In the genomic region with DNA sequence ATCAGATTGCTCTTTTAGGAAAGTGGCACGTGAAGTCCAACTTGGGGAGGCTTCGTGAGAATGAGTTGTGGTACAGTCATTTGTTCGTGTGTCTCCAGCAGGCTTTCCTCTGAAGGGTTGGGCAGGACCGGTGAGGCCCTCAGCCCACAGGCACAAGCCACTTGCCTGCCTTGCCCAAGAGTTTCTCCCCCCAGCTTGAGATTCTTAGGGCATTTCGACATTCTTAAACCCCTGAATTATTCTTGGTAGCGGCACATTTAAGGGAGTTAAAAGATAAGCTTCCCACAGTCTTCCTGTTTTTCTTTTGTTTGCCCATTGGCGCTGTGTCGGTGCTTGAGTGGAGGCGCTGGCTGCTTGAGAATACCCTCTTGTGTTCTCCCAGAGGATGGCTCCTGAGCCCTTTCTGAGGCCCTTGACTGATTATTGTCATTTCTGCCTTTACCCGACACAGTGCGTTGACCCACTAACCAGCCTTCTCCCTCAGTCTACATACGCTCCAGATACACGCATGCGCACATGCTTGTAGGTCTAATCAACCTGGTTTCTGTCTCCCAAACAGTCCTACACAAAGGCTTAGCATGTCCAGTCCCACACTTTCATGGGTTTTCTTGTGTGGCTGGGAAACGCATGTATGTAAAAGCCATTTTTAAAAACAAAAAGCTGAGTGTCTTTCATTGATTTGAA, we compare ENCODE assay signal across 14 mouse cellular contexts. TPM values are rescaled to one million over a fixed set of nuclear protein-coding genes. Genes with fewer than 3 reads are reported as not detected.
DNase-seq lines count a peak whose midpoint lies in the region; ATAC-seq lines count a peak whose summit lies in the region.
"Had no signal": no experiment of that assay in that cellular context is flagged by ENCODE, and none has a peak within 500 bp of the region (broad histone marks: within the 10 kb centered on the region; RNA-seq: fewer than 3 reads in every experiment).

No protein-coding gene starts in this region.

- no peak overlapping the region for H3K4me3 ChIP-seq in midbrain, embryonic 13.5 days (replicated peaks)
- no peak overlapping the region for H3K4me3 ChIP-seq in midbrain, embryonic 15.5 days
- H3K4me3 ChIP-seq in limb, embryonic 10.5 days: no peak overlapping the region
- H3K4me3 ChIP-seq in kidney, embryonic 16.5 days (ENCODE audit: low read length): no peak overlapping the region
- no peak overlapping the region for H3K4me3 ChIP-seq in forebrain, embryonic 16.5 days (replicated peaks; ENCODE audit: low read length)
- H3K4me3 ChIP-seq: forebrain, embryonic 10.5 days; gastrocnemius, adult 2 months; heart, adult 2 months; layer of hippocampus, adult 2 months; neural tube, embryonic 12.5 days had no signal

- no peak overlapping the region for H3K4me2 ChIP-seq in midbrain, embryonic 13.5 days (replicated peaks)
- no peak overlapping the region for H3K4me2 ChIP-seq in midbrain, embryonic 15.5 days
- no peak overlapping the region for H3K4me2 ChIP-seq in kidney, embryonic 16.5 days (replicated peaks; ENCODE audit: low read depth, low read length)
- no peak overlapping the region for H3K4me2 ChIP-seq in forebrain, embryonic 16.5 days (ENCODE audit: low read length)
- H3K4me2 ChIP-seq: neural tube, embryonic 12.5 days had no signal

- 0 out of 2 replicates have a peak, but pooled peaks have one; percentile 24 for ATAC-seq in midbrain, embryonic 13.5 days
- no peak for ATAC-seq in midbrain, embryonic 15.5 days (replicated peaks)
- no peak for ATAC-seq in kidney, embryonic 16.5 days (ENCODE audit: low FRiP score, low TSS enrichment)
- no peak for ATAC-seq in forebrain, embryonic 16.5 days

- DNase-seq in limb, embryonic 10.5 days (ENCODE audit: low spot score): no peak
- DNase-seq in lung, postnatal 14 days: peak; percentile 47
- no peak for DNase-seq in frontal cortex, adult 2 months (ENCODE audit: extremely low spot score in 1 of 2, low spot score in 1 of 2)
- DNase-seq: thymus, postnatal 14 days had no signal

- peaks cover 19% of the 10 kb centered on the region for H3K4me1 ChIP-seq in midbrain, embryonic 13.5 days (replicated peaks)
- H3K4me1 ChIP-seq in midbrain, embryonic 15.5 days: peaks cover 12% of the 10 kb centered on the region
- H3K4me1 ChIP-seq in limb, embryonic 10.5 days: peaks cover 24% of the 10 kb centered on the region
- H3K4me1 ChIP-seq in kidney, embryonic 16.5 days (ENCODE audit: insufficient read depth, low read length): no peaks in the 10 kb centered on the region
- peaks cover 3% of the 10 kb centered on the region for H3K4me1 ChIP-seq in forebrain, embryonic 16.5 days (replicated peaks; ENCODE audit: control insufficient read depth, insufficient read depth, low read length)

- WGBS in midbrain, embryonic 13.5 days: 69% methylated on average over 15 of the region's 15 CpGs
- WGBS in midbrain, embryonic 15.5 days: 69% methylated on average over 15 of the region's 15 CpGs
- WGBS in limb, embryonic 10.5 days: 96% methylated on average over 15 of the region's 15 CpGs
- WGBS in kidney, embryonic 16.5 days: 91% methylated on average over 15 of the region's 15 CpGs
- 74% methylated on average over 15 of the region's 15 CpGs for WGBS in forebrain, embryonic 16.5 days

- no peak overlapping the region for H3K9ac ChIP-seq in midbrain, embryonic 13.5 days (replicated peaks)
- H3K9ac ChIP-seq in midbrain, embryonic 15.5 days: no peak overlapping the region
- no peak overlapping the region for H3K9ac ChIP-seq in kidney, embryonic 16.5 days (replicated peaks; ENCODE audit: low read length)
- no peak overlapping the region for H3K9ac ChIP-seq in forebrain, embryonic 16.5 days (replicated peaks; ENCODE audit: low read depth, low read length)
- H3K9ac ChIP-seq: neural tube, embryonic 12.5 days had no signal

- no peak overlapping the region for H3K27ac ChIP-seq in midbrain, embryonic 13.5 days
- H3K27ac ChIP-seq in midbrain, embryonic 15.5 days: no peak overlapping the region
- H3K27ac ChIP-seq in limb, embryonic 10.5 days: peak overlapping the region; percentile 62; the same call in 1 of the 2 replicates
- H3K27ac ChIP-seq in kidney, embryonic 16.5 days (ENCODE audit: low read length): no peak overlapping the region
- H3K27ac ChIP-seq in forebrain, embryonic 16.5 days (ENCODE audit: low read length): no peak overlapping the region
- H3K27ac ChIP-seq: forebrain, embryonic 10.5 days; gastrocnemius, adult 2 months; heart, adult 2 months; layer of hippocampus, adult 2 months; neural tube, embryonic 12.5 days; stomach, postnatal 0 days had no signal

- no peaks in the 10 kb centered on the region for H3K27me3 ChIP-seq in midbrain, embryonic 13.5 days
- no peaks in the 10 kb centered on the region for H3K27me3 ChIP-seq in midbrain, embryonic 15.5 days (replicated peaks)
- H3K27me3 ChIP-seq in limb, embryonic 10.5 days (ENCODE audit: low read depth, poor library complexity, severe bottlenecking): no peaks in the 10 kb centered on the region
- H3K27me3 ChIP-seq in kidney, embryonic 16.5 days (ENCODE audit: insufficient read depth, low read length): no peaks in the 10 kb centered on the region
- H3K27me3 ChIP-seq in forebrain, embryonic 16.5 days (replicated peaks; ENCODE audit: control insufficient read depth, insufficient read depth, low read length): no peaks in the 10 kb centered on the region
- H3K27me3 ChIP-seq: neural tube, embryonic 12.5 days had no signal

- H3K9me3 ChIP-seq in midbrain, embryonic 13.5 days: no peaks in the 10 kb centered on the region
- H3K9me3 ChIP-seq in midbrain, embryonic 15.5 days: no peaks in the 10 kb centered on the region
- no peaks in the 10 kb centered on the region for H3K9me3 ChIP-seq in limb, embryonic 10.5 days (replicated peaks)
- H3K9me3 ChIP-seq in kidney, embryonic 16.5 days (ENCODE audit: low read length): no peaks in the 10 kb centered on the region
- no peaks in the 10 kb centered on the region for H3K9me3 ChIP-seq in forebrain, embryonic 16.5 days (ENCODE audit: control insufficient read depth, low read length)
- H3K9me3 ChIP-seq: forebrain, embryonic 10.5 days; neural tube, embryonic 12.5 days had no signal

- H3K36me3 ChIP-seq in midbrain, embryonic 13.5 days: no peaks in the 10 kb centered on the region
- H3K36me3 ChIP-seq in midbrain, embryonic 15.5 days (replicated peaks): no peaks in the 10 kb centered on the region
- no peaks in the 10 kb centered on the region for H3K36me3 ChIP-seq in limb, embryonic 10.5 days
- H3K36me3 ChIP-seq in kidney, embryonic 16.5 days (ENCODE audit: insufficient read depth, low read length): no peaks in the 10 kb centered on the region
- no peaks in the 10 kb centered on the region for H3K36me3 ChIP-seq in forebrain, embryonic 16.5 days (ENCODE audit: control insufficient read depth, insufficient read depth)
- H3K36me3 ChIP-seq: forebrain, embryonic 10.5 days; neural tube, embryonic 12.5 days had no signal

RNA-seq across cellular contexts. Expression of gene Veph1, which starts 34.4 kb away (rescaled TPM):
- 8.3 and 10.0 TPM in 2 replicates for polyA plus RNA-seq in midbrain, embryonic 13.5 days (2015; fragmentation: Nextera tagmentation; extraction: Ambion mirVana)
- 6.4 and 6.8 TPM in 2 replicates for polyA plus RNA-seq in midbrain, embryonic 15.5 days (2015; fragmentation: Nextera tagmentation; extraction: Ambion mirVana)
- polyA plus RNA-seq in limb, embryonic 10.5 days (2016; fragmentation: Nextera tagmentation; extraction: Ambion mirVana): 0.38 and 1.0 TPM in 2 replicates
- 0.08 and 0.20 TPM in 2 replicates for polyA plus RNA-seq in frontal cortex, adult 2 months (2012; rRNA removed)
- 11.9 and 17.6 TPM in 2 replicates for polyA plus RNA-seq in kidney, embryonic 16.5 days (2015; fragmentation: Nextera tagmentation; extraction: Ambion mirVana)
- 9.2 and 12.3 TPM in 2 replicates for polyA plus RNA-seq in forebrain, embryonic 16.5 days (2015; fragmentation: Nextera tagmentation; extraction: Ambion mirVana)
